34 mouse cellular contexts compared by ENCODE assay signal in the genomic region with DNA sequence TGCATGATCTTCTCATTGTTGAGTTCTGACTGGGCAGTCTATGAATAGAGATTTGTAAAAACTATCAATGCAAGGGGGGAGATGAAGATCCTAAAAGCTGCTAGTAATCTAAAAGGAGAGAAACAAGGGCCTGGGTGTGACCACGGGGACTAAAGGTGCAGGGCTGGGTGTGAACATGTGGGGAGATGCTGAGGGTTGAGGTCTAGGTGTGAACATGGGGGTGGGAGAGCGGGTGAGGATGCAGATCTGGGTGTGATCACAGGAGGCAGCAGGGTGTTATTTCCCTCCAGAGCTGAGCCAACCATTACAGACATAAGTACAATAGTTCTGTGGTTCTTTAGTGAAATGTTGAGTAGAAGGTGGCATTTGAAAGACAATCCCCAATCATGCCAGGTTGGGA.
"Had no signal": no experiment of that assay in that cellular context is flagged by ENCODE, and none has a peak within 500 bp of the region (broad histone marks: within the 10 kb centered on the region; RNA-seq: fewer than 3 reads in every experiment).

No protein-coding gene starts in this region.

- H3K4me3 ChIP-seq: heart, embryonic 10.5 days; heart, embryonic 12.5 days; heart, embryonic 13.5 days; heart, embryonic 15.5 days; hindbrain, embryonic 10.5 days; hindbrain, embryonic 12.5 days; hindbrain, embryonic 13.5 days; hindbrain, embryonic 15.5 days; intestine, embryonic 15.5 days; kidney, embryonic 15.5 days; layer of hippocampus, adult 2 months had no signal

- H3K9ac ChIP-seq: heart, embryonic 12.5 days; heart, embryonic 13.5 days; heart, embryonic 15.5 days; hindbrain, embryonic 12.5 days; hindbrain, embryonic 13.5 days; hindbrain, embryonic 14.5 days; hindbrain, embryonic 15.5 days; intestine, embryonic 15.5 days; kidney, embryonic 15.5 days had no signal

- H3K4me2 ChIP-seq: heart, embryonic 12.5 days; heart, embryonic 13.5 days; heart, embryonic 15.5 days; hindbrain, embryonic 12.5 days; hindbrain, embryonic 13.5 days; hindbrain, embryonic 14.5 days; hindbrain, embryonic 15.5 days; intestine, embryonic 15.5 days; kidney, embryonic 15.5 days had no signal

- H3K36me3 ChIP-seq: heart, embryonic 10.5 days; heart, embryonic 12.5 days; heart, embryonic 13.5 days; heart, embryonic 15.5 days; hindbrain, embryonic 10.5 days; hindbrain, embryonic 12.5 days; hindbrain, embryonic 13.5 days; hindbrain, embryonic 15.5 days; intestine, embryonic 15.5 days; kidney, embryonic 15.5 days had no signal

- DNase-seq: heart, postnatal 10 days; heart, postnatal 14 days; heart, postnatal 36 days; heart, postnatal 4 days; kidney, adult 11 months; kidney, adult 18-20 months; kidney, adult 2 months; kidney, adult 8-10 months; kidney, adult 9 months; kidney, postnatal 10 days; kidney, postnatal 14 days; kidney, postnatal 25 days; kidney, postnatal 36 days; kidney, postnatal 4 days; layer of hippocampus, adult 9-11 months; layer of hippocampus, postnatal 36 days had no signal

- H3K9me3 ChIP-seq: heart, embryonic 10.5 days; heart, embryonic 15.5 days; hindbrain, embryonic 10.5 days; hindbrain, embryonic 12.5 days; hindbrain, embryonic 13.5 days; hindbrain, embryonic 15.5 days; intestine, embryonic 15.5 days; kidney, embryonic 15.5 days had no signal

- ATAC-seq: hindbrain, embryonic 16.5 days; hindbrain, postnatal 0 days; inflammation-experienced regulatory T-cells, adult 6 months; intestine, embryonic 15.5 days; intestine, embryonic 16.5 days; intestine, postnatal 0 days had no signal

- H3K27ac ChIP-seq: heart, embryonic 10.5 days; heart, embryonic 13.5 days; heart, embryonic 15.5 days; hindbrain, embryonic 10.5 days; hindbrain, embryonic 12.5 days; hindbrain, embryonic 13.5 days; hindbrain, embryonic 14.5 days; hindbrain, embryonic 15.5 days; hindbrain, postnatal 0 days; intestine, embryonic 15.5 days; kidney, embryonic 15.5 days; kidney, postnatal 0 days; layer of hippocampus, adult 2 months had no signal

- H3K4me1 ChIP-seq: heart, embryonic 10.5 days; heart, embryonic 15.5 days; hindbrain, embryonic 10.5 days; hindbrain, embryonic 12.5 days; hindbrain, embryonic 13.5 days; hindbrain, embryonic 15.5 days; intestine, embryonic 15.5 days; kidney, embryonic 15.5 days had no signal

- H3K27me3 ChIP-seq: heart, embryonic 12.5 days; heart, embryonic 13.5 days; heart, embryonic 15.5 days; hindbrain, embryonic 12.5 days; hindbrain, embryonic 13.5 days; hindbrain, embryonic 15.5 days; intestine, embryonic 15.5 days; kidney, embryonic 15.5 days had no signal
